Mouse (Mus musculus): ENCODE measurements at regions not wholly inside any gene's neighbourhood (a gene's known extent, or its start where the extent isn't known, plus 50 kb on each side); places are given as distances from the start of the nearest gene placed in this dataset.

DNA sequence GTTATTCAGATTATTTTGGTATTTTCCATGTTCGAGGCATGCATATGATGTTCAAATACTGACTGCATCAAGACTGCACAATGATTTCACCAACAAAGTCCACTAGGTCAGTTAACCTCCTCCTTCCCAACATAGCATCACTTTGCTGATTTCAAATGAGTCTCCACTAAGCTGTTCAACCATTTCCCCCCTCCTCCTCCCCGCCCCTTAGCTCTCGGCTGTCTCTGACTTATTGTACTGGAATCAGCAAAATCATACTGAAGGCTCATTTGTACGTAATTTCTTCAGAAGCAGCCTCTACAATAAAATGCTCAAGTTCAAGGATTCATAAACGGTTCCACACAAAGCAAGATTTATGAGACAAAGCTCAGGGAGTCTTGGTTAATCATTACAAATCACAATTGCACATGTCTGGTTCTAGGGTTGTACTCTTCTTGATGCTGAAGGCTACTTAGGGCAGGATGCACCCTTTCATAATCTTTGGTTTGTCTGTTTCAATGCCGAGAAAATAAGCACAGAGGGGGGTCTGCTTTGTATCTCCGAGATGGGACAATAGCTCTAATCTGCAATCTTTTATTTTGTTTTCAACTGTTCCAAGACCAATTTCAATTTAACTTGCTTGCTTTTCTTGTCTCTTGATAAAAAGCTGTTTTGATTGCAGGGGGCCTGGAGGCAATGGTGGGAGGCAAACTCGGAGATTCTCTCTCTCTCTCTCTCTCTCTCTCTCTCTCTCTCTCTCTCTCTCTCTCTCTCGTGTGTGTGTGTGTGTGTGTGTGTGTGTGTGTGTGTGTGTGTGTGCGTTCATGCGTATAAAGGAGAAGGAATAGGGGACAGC is 320.6 kb upstream of the Dcn start:
- in situ Hi-C loops (cut with MboI; ENCODE audit: low pct_unique_long_range_greater_than_20kb), result no loop called here
- ATAC-seq (peak; percentile 35), DNase-seq (ENCODE audit: low read depth, low spot score) (peak; percentile 28)
- ChIA-PET POLR2A (interaction anchor here (0.6 to 0.7 kb wide), 5 partner anchors 10 to 989 kb away, joined by 3 to 4 read pairs (median 4); no protein-coding TSS in a partner anchor), CTCF (interaction anchor here (1.1 to 1.9 kb wide), 7 partner anchors 9 to 536 kb away, joined by 3 to 7 read pairs (median 5); no protein-coding TSS in a partner anchor)
- no peaks in the 10 kb centered on the region for H3K27me3 ChIP-seq
- TF ChIP-seq CTCF (IDR thresholded peaks at IDR 0.05), result no peak

DNA sequence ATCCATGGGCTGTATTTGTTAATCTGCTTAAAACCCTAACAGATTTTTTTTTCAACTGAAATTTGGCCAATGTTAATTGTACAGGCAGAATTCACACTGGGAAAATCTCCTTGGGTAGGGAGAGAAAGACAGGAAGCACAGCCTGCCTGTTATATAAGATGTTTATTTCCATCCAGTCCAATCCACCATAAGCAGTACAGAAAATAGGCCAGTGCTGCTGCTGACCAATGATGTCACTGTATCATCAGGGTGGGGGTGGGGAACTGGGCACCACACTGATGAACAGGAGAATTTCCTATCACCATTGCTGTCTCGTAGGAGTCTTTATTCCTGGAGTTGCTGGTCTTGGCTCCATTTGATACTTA is 320.0 kb upstream of the Dcn start:
- CTCF ChIA-PET, result interaction anchor here (0.7 to 1.9 kb wide), 8 partner anchors 10 to 537 kb away, joined by 3 to 7 read pairs (median 4); no protein-coding TSS in a partner anchor
- TF ChIP-seq CTCF (IDR thresholded peaks at IDR 0.05), result no peak
- POLR2A ChIA-PET, result interaction anchor here (0.7 kb wide), 1 partner anchor 820 kb away, joined by 4 read pairs; no protein-coding TSS in a partner anchor
- in situ Hi-C loops (cut with MboI; ENCODE audit: low pct_unique_long_range_greater_than_20kb), result no loop called here
- ATAC-seq (no peak), DNase-seq (ENCODE audit: low read depth, low spot score) (peak; percentile 4)
- no peaks in the 10 kb centered on the region for H3K27me3 ChIP-seq

DNA sequence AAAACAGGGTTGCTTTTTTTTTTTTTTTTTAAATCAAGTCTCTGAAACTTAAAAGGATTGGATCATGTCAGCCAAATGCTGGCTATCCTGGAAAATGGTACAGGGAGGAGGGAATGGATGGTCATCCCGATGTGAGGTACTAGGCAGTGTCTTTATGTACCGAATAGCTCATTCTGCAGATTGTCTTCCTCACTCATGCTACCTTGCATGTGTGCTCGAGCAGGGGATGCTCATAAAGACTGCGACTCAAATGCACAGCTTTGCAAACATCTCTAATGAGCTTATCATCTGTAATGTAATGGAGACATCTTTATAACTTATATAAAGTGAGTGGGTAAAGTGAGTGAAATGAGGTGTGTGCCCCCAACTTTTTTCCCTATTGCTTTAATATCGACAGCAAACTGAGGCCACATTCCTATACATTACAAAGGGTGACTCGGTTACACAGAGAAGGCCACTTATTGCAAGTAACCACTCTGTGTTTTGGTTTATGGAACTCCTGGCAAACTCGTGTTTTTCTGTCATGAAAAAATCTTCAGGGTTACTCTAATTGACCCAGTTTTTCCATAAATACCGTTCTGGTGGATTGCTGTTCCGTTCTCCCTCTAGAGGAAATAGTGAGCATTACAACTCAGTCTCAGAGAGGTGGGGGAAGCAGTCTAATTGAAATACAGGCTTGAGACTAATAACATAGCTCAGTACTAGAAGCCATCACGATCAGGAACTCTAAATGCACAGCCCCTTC is 319.4 kb upstream of the Dcn start:
- ATAC-seq (no peak), DNase-seq (ENCODE audit: low read depth, low spot score) (peak; percentile 12)
- no peaks in the 10 kb centered on the region for H3K27me3 ChIP-seq
- ChIA-PET POLR2A (interaction anchor here (0.7 kb wide), 1 partner anchor 821 kb away, joined by 4 read pairs; no protein-coding TSS in a partner anchor), CTCF (interaction anchor here (0.6 to 1.9 kb wide), 10 partner anchors 9 to 949 kb away, joined by 3 to 7 read pairs (median 4); no protein-coding TSS in a partner anchor)
- TF ChIP-seq CTCF (IDR thresholded peaks at IDR 0.05), result peak; percentile 69
- in situ Hi-C loops (cut with MboI; ENCODE audit: low pct_unique_long_range_greater_than_20kb), result loop anchor here (5.0 kb wide), 2 partner anchors 538 to 943 kb away; no protein-coding TSS in a partner anchor

DNA sequence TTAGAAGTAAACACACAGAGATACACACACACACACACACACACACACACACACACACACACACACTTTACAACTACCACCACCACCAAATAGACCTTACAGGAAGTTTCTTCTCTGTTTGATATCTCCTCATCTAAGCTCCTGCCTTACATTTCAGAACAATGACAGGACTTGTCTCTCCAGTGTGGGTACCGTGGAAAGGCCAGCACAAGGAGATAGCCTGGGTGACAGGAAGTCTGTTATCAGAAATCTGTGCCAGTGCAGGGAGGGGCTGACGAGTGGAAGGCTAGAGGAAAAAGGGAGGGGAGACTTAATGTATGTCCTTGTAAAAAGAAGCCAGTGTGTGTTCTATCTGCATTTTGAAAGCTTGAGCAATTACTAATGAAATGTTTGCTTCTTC is 318.5 kb upstream of the Dcn start:
- CTCF ChIA-PET, result interaction anchor here (0.6 to 1.9 kb wide), 5 partner anchors 8 to 950 kb away, joined by 3 to 7 read pairs (median 3); no protein-coding TSS in a partner anchor
- DNase-seq (ENCODE audit: low read depth, low spot score) (no peak), ATAC-seq (no peak)
- POLR2A ChIA-PET, result no interaction called here
- H3K27me3 ChIP-seq, result no peaks in the 10 kb centered on the region
- in situ Hi-C loops (cut with MboI; ENCODE audit: low pct_unique_long_range_greater_than_20kb), result loop anchor here (5.0 kb wide), 2 partner anchors 539 to 944 kb away; no protein-coding TSS in a partner anchor
- no peak for TF ChIP-seq CTCF (IDR thresholded peaks at IDR 0.05)

DNA sequence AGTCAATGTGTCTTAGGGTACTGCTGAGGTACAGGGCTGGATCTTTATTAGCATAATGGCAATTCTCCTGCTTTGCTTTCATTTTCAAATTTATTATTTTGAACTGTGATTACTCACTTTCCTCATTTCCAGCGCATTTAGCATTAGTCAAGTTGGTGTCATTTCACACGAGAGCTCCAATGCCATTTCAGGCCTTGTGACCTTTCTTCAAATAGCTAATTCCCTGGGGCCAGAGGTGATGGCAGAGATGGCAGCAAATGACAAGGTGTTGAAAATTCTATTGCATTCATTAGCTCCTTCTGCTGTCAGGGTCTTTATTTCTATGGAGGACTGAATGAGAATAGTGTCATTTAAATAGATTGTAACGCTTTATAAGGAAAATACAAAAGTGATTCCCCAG is 300.9 kb upstream of the Dcn start:
- in situ Hi-C loops (cut with MboI; ENCODE audit: low pct_unique_long_range_greater_than_20kb), result no loop called here
- CTCF ChIA-PET, result no interaction called here
- TF ChIP-seq CTCF (IDR thresholded peaks at IDR 0.05), result no peak

DNA sequence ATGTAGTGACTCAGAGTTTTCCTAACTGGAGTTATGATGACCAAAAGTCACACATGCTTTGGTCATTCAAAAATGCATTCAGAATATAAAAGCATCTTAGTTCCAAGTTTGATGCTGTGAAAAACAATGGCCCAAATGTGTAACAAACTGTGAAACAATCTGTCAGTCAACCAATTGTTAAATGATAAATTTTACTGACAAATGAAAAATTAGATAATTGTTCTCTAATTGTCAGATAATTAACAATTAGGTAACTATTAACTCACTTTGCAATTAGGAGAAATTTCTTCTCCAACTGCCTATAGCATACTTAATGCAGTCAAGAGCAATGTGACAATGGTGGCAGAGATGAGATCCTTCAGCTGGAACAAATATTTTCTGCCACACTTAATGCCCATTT is 289.7 kb upstream of the Dcn start:
- ATAC-seq (no peak), DNase-seq (ENCODE audit: low read depth, low spot score) (no peak)
- peaks cover 3% of the 10 kb centered on the region for H3K27me3 ChIP-seq
- ChIA-PET POLR2A (no interaction called here), CTCF (no interaction called here)
- in situ Hi-C loops (cut with MboI; ENCODE audit: low pct_unique_long_range_greater_than_20kb), result no loop called here
- no peak for TF ChIP-seq CTCF (IDR thresholded peaks at IDR 0.05)

More for the DNA sequence above, 300.9 kb upstream of the Dcn start:
- H3K27me3 ChIP-seq, result peaks cover 7% of the 10 kb centered on the region
- POLR2A ChIA-PET, result no interaction called here
- ATAC-seq, result no peak
- no peak for DNase-seq (ENCODE audit: low read depth, low spot score)

DNA sequence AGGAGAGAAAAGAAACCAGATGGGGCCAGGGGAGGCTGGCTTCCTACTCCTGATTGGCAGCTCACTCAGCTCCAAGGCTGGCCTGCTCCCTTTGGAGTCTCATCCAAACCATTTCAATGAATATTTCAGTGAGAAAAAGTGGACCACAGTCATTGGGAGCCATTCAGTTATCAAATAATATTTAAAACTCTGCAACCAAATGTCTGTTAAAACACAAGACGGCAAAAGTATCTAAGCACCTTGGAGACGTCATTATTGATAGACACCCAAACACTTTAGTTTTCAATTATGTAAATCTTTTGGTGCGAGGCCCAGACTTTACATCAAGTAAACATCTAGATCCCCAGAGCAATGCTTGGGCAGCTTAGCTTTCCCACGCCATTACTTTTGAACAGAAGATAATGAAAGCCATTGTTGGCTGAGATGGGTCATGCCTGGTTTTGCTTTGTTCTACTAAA is 268.1 kb upstream of the Dcn start:
- peaks cover 3% of the 10 kb centered on the region for H3K27me3 ChIP-seq
- no peak for TF ChIP-seq CTCF (IDR thresholded peaks at IDR 0.05)
- DNase-seq (ENCODE audit: low read depth, low spot score) (no peak), ATAC-seq (no peak)
- CTCF ChIA-PET, result interaction anchor here (0.8 to 1.5 kb wide), 5 partner anchors 9 to 21 kb away, joined by 3 read pairs; no protein-coding TSS in a partner anchor
- POLR2A ChIA-PET, result no interaction called here
- in situ Hi-C loops (cut with MboI; ENCODE audit: low pct_unique_long_range_greater_than_20kb), result no loop called here

DNA sequence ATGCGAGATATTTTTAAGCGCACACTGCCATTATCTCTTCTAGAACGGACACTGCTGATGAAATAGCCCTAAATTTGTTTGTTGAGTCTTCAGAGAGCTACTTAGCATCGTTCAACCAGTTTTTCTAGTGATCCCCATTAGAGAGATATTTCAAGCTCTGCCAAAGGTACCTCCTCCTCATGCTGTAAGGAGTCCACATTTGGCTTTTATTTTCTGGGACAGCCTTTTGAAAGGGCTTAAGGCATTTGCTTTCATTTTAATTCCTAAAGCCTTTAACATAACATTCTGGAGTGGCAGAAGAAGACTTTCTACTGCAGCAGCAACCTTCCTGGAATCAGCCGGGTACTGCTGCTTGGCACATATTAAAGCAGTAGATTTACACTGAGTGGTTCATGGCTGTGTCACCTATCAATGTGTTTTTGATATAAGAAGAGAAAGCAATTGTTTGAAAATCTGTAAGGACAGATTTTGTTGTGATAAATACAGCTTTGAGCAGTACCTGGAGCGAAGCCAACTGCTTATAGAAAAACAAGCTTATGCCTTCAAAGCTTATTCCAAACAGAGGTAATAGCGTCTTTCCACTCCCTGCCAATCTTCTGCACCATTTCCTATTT is 267.5 kb upstream of the Dcn start:
- H3K27me3 ChIP-seq, result peaks cover 3% of the 10 kb centered on the region
- in situ Hi-C loops (cut with MboI; ENCODE audit: low pct_unique_long_range_greater_than_20kb), result no loop called here
- DNase-seq (ENCODE audit: low read depth, low spot score) (no peak), ATAC-seq (no peak)
- ChIA-PET CTCF (interaction anchor here (1.2 to 1.3 kb wide), 2 partner anchors 10 to 16 kb away, joined by 3 read pairs; no protein-coding TSS in a partner anchor), POLR2A (no interaction called here)
- no peak for TF ChIP-seq CTCF (IDR thresholded peaks at IDR 0.05)

DNA sequence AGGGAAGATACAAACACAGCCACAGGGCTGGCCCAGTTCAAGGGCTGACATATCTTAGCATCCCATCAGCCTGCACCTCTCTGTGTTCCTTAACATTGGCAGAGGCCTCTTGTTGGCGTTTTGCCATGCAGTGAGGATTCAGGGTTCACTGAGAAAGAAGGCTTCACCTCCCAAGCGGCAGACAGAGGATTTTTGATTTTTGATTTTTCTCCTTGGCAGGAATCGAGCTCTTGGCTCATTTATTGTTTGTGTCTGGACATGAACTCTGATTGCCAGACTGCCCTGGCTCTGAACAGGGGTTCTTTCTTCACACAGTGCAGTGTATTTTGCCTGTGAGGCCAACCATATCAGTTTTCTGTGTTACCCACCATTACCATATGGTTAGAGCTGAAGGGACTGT is 259.9 kb upstream of the Dcn start:
- in situ Hi-C loops (cut with MboI; ENCODE audit: low pct_unique_long_range_greater_than_20kb), result no loop called here
- no peak for ATAC-seq
- CTCF ChIA-PET, result no interaction called here
- no peaks in the 10 kb centered on the region for H3K27me3 ChIP-seq
- DNase-seq (ENCODE audit: low read depth, low spot score), result no peak
- no peak for TF ChIP-seq CTCF (IDR thresholded peaks at IDR 0.05)
- POLR2A ChIA-PET, result no interaction called here

DNA sequence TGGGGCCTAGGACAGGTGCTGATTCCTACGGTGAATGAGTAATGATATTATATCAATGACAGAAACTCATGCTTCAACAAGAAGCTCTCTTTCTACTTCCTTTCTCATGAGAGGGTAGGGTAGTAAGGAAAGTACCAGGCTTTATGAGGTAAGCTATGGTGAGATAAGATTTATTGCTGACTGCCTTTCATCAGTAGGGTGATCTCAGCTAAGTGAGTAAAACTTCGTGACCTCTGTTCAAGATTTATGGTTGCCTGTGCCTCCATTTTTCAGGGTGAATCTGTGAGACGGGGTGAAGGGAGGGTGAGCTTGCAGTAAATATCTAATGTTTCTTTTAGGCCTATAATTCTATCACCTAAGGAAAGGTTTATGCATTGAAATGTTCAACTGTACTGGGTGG is 259.0 kb upstream of the Dcn start:
- POLR2A ChIA-PET, result no interaction called here
- DNase-seq (ENCODE audit: low read depth, low spot score), result no peak
- in situ Hi-C loops (cut with MboI; ENCODE audit: low pct_unique_long_range_greater_than_20kb), result no loop called here
- H3K27me3 ChIP-seq, result no peaks in the 10 kb centered on the region
- ATAC-seq, result no peak
- no peak for TF ChIP-seq CTCF (IDR thresholded peaks at IDR 0.05)
- CTCF ChIA-PET, result interaction anchor here (0.8 kb wide), 2 partner anchors 10 to 41 kb away, joined by 3 read pairs; no protein-coding TSS in a partner anchor

Measured in Patski (cell line).